Mouse (Mus musculus) cortical plate, adult 2 months (tissue): ENCODE results near the gene Tmub2.

Experiments used
- CTCF ChIP-seq: fragments of 200-500 bp; IDR thresholded peaks from 2 replicates; pipeline ENCODE4 v1.5.1; 2011; ENCODE audit warnings: mild to moderate bottlenecking, control low read depth, low read length; ENCODE audit not compliant: insufficient read depth; ENCODE audit errors: extremely low read depth
- POLR2A ChIP-seq: fragments of 200-500 bp; IDR thresholded peaks from 2 replicates; pipeline ENCODE4 v1.6.1; 2011; ENCODE audit warnings: mild to moderate bottlenecking, low read length, control low read depth; ENCODE audit not compliant: insufficient read depth; ENCODE audit errors: extremely low read depth

- TF ChIP-seq CTCF: no peak
- no peak for TF ChIP-seq POLR2A
These were observed 49.3 kb downstream of the Tmub2 start for GRCm38 (mm10) chr11:102334010-102334409.
